Mouse (Mus musculus) kidney, adult 2 months (tissue): Measurements from ENCODE around the gene Zfp42.

ENCODE experiments used
- CTCF ChIP-seq: fragments of 200-500 bp; conservative IDR thresholded peaks from 2 replicates; pipeline ENCODE4 v1.5.1; 2011; ENCODE audit warnings: low read depth, mild to moderate bottlenecking, control low read depth, low read length, moderate library complexity, mixed read lengths; ENCODE audit not compliant: insufficient read depth, insufficient read length
- POLR2A ChIP-seq: fragments of 200-500 bp; IDR thresholded peaks from one replicate; pipeline ENCODE4 v1.6.1; 2011; ENCODE audit warnings: low read depth, low read length, control low read depth

DNA sequence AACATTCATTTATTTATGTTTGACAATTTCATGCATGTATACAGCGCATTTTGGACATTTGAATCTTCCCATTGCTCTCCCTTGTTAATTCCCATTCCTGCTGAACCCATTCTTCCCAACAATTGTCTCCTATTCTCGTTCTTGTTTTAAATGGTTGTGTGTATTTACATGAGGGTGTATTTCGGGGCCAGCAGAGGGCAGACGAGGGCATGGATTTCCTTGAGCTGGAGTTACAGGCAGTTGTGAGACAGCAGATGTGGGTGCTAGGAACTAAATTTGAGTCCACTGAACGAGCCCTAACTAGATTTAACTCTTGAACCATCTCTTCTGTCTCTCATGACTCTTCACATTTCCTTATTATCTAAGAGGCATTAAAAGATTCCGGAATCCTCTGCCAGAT lies 55.1 kb downstream of the Zfp42 start:
- TF ChIP-seq POLR2A: no peak
- no peak for TF ChIP-seq CTCF
